Mouse (Mus musculus) hindbrain, embryonic 12.5 days (tissue): ENCODE results near the gene Clec5a. TPM values are rescaled to one million over a fixed set of nuclear protein-coding genes. Genes with fewer than 3 reads are reported as not detected.

Experiments used
- ATAC-seq: fragments of 200-750 bp; cut with Nextera tagmentation; 2 replicates; pipeline ENCODE4 v1.8.0; 2017; ENCODE audit warnings: moderate TSS enrichment; ENCODE audit not compliant: low FRiP score
- H3K27ac ChIP-seq: fragments of 300-500 bp; sonication (generic); 2 replicates; pipeline ENCODE4 v1.5.1; 2016; ENCODE audit warnings: mild to moderate bottlenecking
- H3K27me3 ChIP-seq: fragments of 300-500 bp; sonication (generic); 2 replicates; pipeline ENCODE4 v1.6.1; 2016; ENCODE audit warnings: mild to moderate bottlenecking
- H3K36me3 ChIP-seq: fragments of 300-500 bp; sonication (generic); 2 replicates; pipeline ENCODE4 v1.6.1; 2016; ENCODE audit warnings: mild to moderate bottlenecking
- H3K4me1 ChIP-seq: fragments of 300-500 bp; sonication (generic); 2 replicates; pipeline ENCODE4 v1.6.1; 2016
- H3K4me2 ChIP-seq: fragments of 300-500 bp; sonication (generic); replicated peaks from 2 replicates; pipeline ENCODE4 v1.6.1; 2016; ENCODE audit warnings: mild to moderate bottlenecking
- H3K4me3 ChIP-seq: fragments of 300-500 bp; sonication (generic); 2 replicates; pipeline ENCODE4 v1.5.1; 2016; ENCODE audit warnings: mild to moderate bottlenecking
- H3K9ac ChIP-seq: fragments of 300-500 bp; sonication (generic); 2 replicates; pipeline ENCODE4 v1.6.1; 2016; ENCODE audit warnings: mild to moderate bottlenecking, moderate library complexity
- H3K9me3 ChIP-seq: fragments of 300-500 bp; sonication (generic); replicated peaks from 2 replicates; pipeline ENCODE4 v1.6.1; 2016; ENCODE audit warnings: mild to moderate bottlenecking
- WGBS: fragments of 180-500 bp; shearing (Covaris S2); methylation state at CpG from one replicate; pipeline ENCODE4 v1.1.7; 2016; 5-methylcytosine and 5-hydroxymethylcytosine counted together
- polyA plus RNA-seq: library from polyadenylated mRNA; unstranded; fragments of >200 nt; fragmentation: Nextera tagmentation; extraction: Ambion mirVana; gene quantifications from 2 replicates; pipeline ENCODE4 v1.2.1, GENCODE M21; 2016

Gene Clec5a
- polyA plus RNA-seq, 1 experiment from 2014 or later: 1.0 TPM

GRCm38 (mm10) chr6:40576305-40576704, 9.3 kb downstream of the Clec5a start:
- H3K9me3 ChIP-seq: no peaks in the 10 kb centered on the region
- 91% methylated on average over 1 of the region's 1 CpGs for WGBS
- H3K4me2 ChIP-seq: no peak overlapping the region
- no peak for ATAC-seq
- no peaks in the 10 kb centered on the region for H3K36me3 ChIP-seq
- H3K4me1 ChIP-seq: no peaks in the 10 kb centered on the region
- no peak overlapping the region for H3K27ac ChIP-seq
- no peak overlapping the region for H3K4me3 ChIP-seq
- no peak overlapping the region for H3K9ac ChIP-seq
- no peaks in the 10 kb centered on the region for H3K27me3 ChIP-seq

GRCm38 (mm10) chr6:40573618-40574017, 12.0 kb downstream of the Clec5a start:
- Histone ChIP-seq H3K36me3 (no peaks in the 10 kb centered on the region), H3K4me3 (no peak overlapping the region), H3K9me3 (no peaks in the 10 kb centered on the region), H3K9ac (no peak overlapping the region), H3K4me2 (no peak overlapping the region), H3K27me3 (no peaks in the 10 kb centered on the region), H3K4me1 (no peaks in the 10 kb centered on the region), H3K27ac (no peak overlapping the region)
- ATAC-seq: no peak
- 81% methylated on average over 3 of the region's 3 CpGs for WGBS

- no peak for ATAC-seq
- WGBS: 85% methylated on average over 3 of the region's 3 CpGs
These were observed 16.4 kb downstream of the Clec5a start, which contains the start of gene Olfr460 for GRCm38 (mm10) chr6:40569187-40569586. Olfr460 (plus strand) TSS chr6:40569487.

GRCm38 (mm10) chr6:40554950-40555349, 30.7 kb downstream of the Clec5a start, which contains the start of gene Olfr461:
Olfr461 (minus strand) TSS chr6:40555050.
- Histone ChIP-seq H3K4me2 (no peak within 1 kb of the TSS), H3K4me3 (no peak within 1 kb of the TSS)
- no peak for ATAC-seq

More at GRCm38 (mm10) chr6:40569187-40569586, 16.4 kb downstream of the Clec5a start, which contains the start of gene Olfr460:
- Histone ChIP-seq H3K27me3 (no peaks in the 10 kb centered on the region), H3K4me2 (no peak within 1 kb of the TSS), H3K27ac (no peak within 1 kb of the TSS), H3K36me3 (no peaks in the 10 kb centered on the region), H3K9ac (no peak within 1 kb of the TSS), H3K4me1 (no peaks in the 10 kb centered on the region), H3K9me3 (no peaks in the 10 kb centered on the region), H3K4me3 (no peak within 1 kb of the TSS)

GRCm38 (mm10) chr6:40544690-40545089, 40.9 kb downstream of the Clec5a start:
- Histone ChIP-seq H3K9ac (no peak overlapping the region), H3K27me3 (no peaks in the 10 kb centered on the region), H3K36me3 (no peaks in the 10 kb centered on the region), H3K4me3 (no peak overlapping the region), H3K9me3 (no peaks in the 10 kb centered on the region), H3K4me2 (no peak overlapping the region), H3K27ac (no peak overlapping the region), H3K4me1 (no peaks in the 10 kb centered on the region)
- ATAC-seq: no peak
- WGBS: 86% methylated on average over 10 of the region's 10 CpGs

More at GRCm38 (mm10) chr6:40554950-40555349, 30.7 kb downstream of the Clec5a start, which contains the start of gene Olfr461:
- H3K9me3 ChIP-seq: no peaks in the 10 kb centered on the region
- no peak within 1 kb of the TSS for H3K9ac ChIP-seq
- no peaks in the 10 kb centered on the region for H3K4me1 ChIP-seq
- H3K36me3 ChIP-seq: no peaks in the 10 kb centered on the region
- 77% methylated on average over 2 of the region's 2 CpGs for WGBS
- H3K27ac ChIP-seq: no peak within 1 kb of the TSS
- H3K27me3 ChIP-seq: no peaks in the 10 kb centered on the region

Other genes starting within 250 kb of the Clec5a start
- gene E330009J07Rik, start 149.7 kb downstream of the Clec5a start, polyA plus RNA-seq: 18.7 and 19.9 TPM in 2 replicates
- gene Wee2, start 146.7 kb downstream of the Clec5a start, polyA plus RNA-seq: 0.29 TPM in 1 of 2 replicates, not detected in the other
- 150 and 156 TPM in 2 replicates for gene Ssbp1, start 114.5 kb downstream of the Clec5a start, polyA plus RNA-seq
- gene Tas2r137, start 94.6 kb downstream of the Clec5a start, polyA plus RNA-seq: not detected in 2 replicates
- gene Tas2r108, start 92.3 kb downstream of the Clec5a start, polyA plus RNA-seq: not detected in 2 replicates
- not detected in 2 replicates for gene Prss37, start 66.3 kb downstream of the Clec5a start, polyA plus RNA-seq
- 0.05 and 0.50 TPM in 2 replicates for gene Olfr461, start 30.8 kb downstream of the Clec5a start, polyA plus RNA-seq
- gene Olfr460, start 16.3 kb downstream of the Clec5a start, polyA plus RNA-seq: not detected in 2 replicates
- gene Tas2r138, start 27.5 kb upstream of the Clec5a start, polyA plus RNA-seq: not detected in 2 replicates
- gene Mgam, start 43.0 kb upstream of the Clec5a start, polyA plus RNA-seq: 0.09 TPM in 1 of 2 replicates, not detected in the other